Mouse (Mus musculus): Measurements from ENCODE around the gene Relch.

- TF ChIP-seq CTCF (IDR thresholded peaks at IDR 0.05) (no peak), EP300 (IDR thresholded peaks at IDR 0.05) (no peak)
Measured at GRCm38 (mm10) chr1:105781391-105782146, 117.9 kb downstream of the Relch start.
